Mouse (Mus musculus) spleen, postnatal 14 days (tissue): ENCODE results near the gene Nr1h4.

ENCODE experiments used
- DNase-seq, 2 experiments: peaks; one replicate each; pipeline ENCODE4 v3.0.0; 2021 to 2022; ENCODE audit warnings: low spot score in 2 of 2

The Nr1h4 gene

GRCm38 (mm10) chr10:89434509-89435210, 98.7 kb downstream of the Nr1h4 start:
- no peak for DNase-seq

DNA sequence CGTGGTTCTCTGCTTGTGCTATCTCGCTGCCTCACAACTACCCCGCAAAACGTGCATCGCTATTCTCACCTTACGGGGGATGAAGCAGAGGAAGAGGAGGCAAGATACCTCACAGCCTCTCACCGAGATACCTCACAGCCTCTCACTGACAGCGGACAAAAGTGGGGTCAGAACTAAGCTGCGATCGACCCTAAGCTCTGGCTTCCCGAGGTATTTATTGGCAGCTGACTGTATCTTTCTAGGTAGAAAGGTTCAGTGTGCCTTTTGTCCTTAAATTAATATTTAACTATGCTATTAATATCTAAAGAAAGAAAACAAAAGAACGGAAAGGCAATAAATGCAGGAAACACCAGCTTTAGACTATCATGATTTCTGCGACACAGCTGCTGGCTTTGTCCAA, 100.6 kb downstream of the Nr1h4 start:
- DNase-seq: no peak

DNA sequence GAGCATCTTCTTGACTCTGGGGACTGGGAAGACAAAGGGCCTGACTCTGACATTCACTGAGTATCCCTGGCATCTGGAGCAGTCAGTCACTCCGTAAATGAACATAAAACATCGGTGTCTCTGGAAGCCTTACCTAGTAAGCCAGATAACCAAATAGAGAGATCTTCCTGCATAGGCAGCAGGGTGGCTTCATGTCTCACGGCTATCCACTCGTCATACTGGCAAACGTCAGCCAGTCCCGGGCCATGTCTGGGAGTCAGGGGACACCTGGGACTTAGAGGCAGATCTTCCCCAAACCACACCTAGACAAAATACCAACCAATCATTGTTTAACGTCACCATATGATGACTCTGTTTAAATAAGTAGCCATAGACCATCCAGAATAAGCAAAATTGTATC, 102.6 kb downstream of the Nr1h4 start:
- DNase-seq: no peak

DNA sequence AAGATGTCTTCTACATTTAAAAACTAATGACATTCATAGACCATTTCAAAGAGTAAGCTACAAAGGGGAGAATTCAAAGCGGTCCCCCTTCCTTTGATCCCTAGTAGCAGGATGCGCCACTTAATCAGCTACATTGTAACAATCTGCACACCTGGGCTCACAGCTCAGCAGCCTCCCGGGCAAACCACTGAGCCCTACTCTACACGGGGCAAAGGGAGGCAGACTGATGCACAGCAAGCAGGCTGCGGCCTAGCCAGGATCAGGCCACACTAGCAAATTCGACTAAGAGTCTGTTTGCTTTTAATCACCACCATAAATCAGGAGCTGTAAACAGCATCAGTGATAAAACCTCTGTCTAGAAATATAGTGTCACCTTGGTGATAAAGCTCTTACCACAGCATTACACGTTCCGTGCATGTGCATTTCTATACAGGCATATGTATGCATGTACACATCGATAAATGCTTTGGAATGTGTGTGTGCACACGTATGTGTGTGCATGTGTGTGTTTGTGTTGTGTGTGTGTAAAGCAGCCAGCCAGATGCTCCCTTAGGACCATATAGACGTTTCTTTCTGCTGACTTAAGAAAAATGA, 108.5 kb downstream of the Nr1h4 start:
- DNase-seq: no peak

DNA sequence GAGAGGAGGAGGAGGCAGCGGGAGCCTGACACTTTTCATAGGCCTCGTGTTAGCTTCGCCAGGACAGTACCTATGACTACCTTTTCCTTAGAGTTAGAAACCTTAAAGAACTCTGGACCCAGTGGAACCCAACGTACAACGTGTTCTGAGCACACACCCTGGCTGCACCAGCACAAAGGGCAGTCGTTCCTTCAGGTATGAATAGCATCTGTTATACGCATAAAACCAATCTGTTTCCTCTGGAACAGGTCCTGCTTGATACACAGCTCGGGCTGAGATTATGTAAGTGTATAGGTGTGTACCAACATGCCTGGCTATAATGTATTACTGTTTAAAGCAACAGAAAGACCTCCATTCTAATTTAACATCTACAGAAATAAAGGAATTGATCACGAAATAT, 109.2 kb downstream of the Nr1h4 start:
- no peak for DNase-seq

DNA sequence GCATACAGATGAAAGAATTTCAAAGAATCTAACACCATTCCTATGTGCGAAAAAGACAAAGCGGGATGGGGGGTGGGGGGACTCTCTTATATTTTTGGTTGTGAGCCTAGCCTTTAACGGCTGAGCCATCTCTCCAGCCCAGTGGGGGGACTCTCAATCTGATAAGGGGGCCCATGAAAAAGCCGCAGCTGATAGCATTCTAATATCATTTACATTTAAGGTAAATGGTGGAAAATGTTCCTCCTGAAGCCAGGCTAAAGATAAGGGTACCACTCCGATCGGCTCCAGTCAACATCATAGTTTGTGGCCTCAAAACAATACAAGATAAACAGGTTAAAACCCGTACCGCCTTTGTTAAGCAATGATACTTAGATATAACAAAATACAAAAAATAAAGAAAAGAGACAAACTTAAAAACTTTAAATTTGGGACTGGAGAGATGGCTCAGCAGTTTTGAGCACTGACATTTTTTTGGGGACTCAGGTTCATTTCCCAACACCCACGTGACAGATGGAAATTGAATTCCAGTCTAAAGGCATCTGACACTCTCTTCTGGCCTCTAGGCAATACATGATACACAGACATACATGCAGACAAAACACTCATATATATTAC, 110.1 kb downstream of the Nr1h4 start:
- no peak for DNase-seq

DNA sequence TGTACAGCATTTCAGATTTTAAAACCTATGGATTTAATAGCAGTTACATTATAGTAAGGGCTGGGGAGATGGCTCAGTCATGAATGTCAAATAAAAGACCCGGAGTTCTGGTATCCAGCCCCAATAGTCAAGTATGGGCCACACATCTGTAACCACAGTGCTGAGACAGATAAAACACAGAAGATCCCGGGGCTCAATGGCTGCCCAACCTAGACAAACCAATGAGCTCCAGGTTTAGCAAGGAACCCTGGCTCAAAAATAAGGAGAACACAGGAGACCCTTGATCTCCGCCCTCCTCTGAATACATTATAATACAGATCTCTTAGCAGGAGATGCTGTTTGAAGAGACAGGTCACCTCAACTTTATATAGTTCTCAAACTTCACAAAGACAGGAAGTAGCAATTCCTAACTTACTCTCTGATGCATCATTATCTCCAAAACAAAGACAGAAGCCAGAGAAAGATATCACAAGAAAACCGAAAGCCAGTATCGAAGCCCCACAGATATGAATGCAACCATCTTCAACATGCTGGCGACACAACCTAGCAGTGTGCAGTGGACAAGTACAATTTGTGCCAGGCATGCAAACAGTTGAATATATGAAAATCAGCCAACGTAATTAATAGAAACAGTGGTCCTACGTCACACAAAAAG, 110.8 kb downstream of the Nr1h4 start:
- no peak for DNase-seq

- DNase-seq: no peak
Measured at GRCm38 (mm10) chr10:89417966-89418365, 115.4 kb downstream of the Nr1h4 start.

- no peak for DNase-seq
Measured at GRCm38 (mm10) chr10:89415478-89415877, 117.9 kb downstream of the Nr1h4 start.

- no peak for DNase-seq
Measured at GRCm38 (mm10) chr10:89407551-89407950, 125.8 kb downstream of the Nr1h4 start.

GRCm38 (mm10) chr10:89406733-89407484, 126.5 kb downstream of the Nr1h4 start:
- DNase-seq: no peak

DNA sequence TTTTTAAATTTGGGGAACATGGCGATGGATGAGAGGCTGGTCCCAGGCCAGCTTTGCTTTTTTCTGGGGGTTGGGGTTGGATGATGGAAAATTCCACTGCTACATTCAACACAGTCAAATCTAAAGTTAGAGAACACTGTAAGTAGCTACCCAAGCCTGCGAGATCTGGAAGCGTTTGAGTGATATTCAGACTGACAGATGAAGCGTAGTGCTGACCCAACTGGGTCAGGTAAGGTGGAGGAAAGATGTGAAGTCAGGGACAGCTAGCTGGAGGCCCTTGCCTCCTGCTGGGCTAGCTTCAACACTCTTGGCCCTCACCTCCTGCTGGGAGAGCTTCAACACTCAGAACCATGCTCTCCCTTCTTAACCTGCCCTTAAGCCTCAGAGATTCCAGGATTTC, 128.4 kb downstream of the Nr1h4 start:
- DNase-seq: no peak
